Mouse (Mus musculus): Measurements from ENCODE around the gene Ralgds.
A peak's percentile ranks its signal among the peaks of the same experiment; 100 is the strongest.
"Not testable (repeated sequence)": the region's sequence is repeated elsewhere in the genome, so short reads cannot be mapped to it uniquely, and the experiment has no call there.

Ralgds gene

GRCm38 (mm10) chr2:28504676-28505075, 8.2 kb upstream of the Ralgds start:
- no peak for DNase-seq (ENCODE audit: low read depth, low spot score)

GRCm38 (mm10) chr2:28505795-28506194, 7.1 kb upstream of the Ralgds start, which contains the start of gene Gm10134:
Gene Gm10134, plus strand, starts transcription at chr2:28506095.
- DNase-seq (ENCODE audit: low read depth, low spot score) = no peak

DNA sequence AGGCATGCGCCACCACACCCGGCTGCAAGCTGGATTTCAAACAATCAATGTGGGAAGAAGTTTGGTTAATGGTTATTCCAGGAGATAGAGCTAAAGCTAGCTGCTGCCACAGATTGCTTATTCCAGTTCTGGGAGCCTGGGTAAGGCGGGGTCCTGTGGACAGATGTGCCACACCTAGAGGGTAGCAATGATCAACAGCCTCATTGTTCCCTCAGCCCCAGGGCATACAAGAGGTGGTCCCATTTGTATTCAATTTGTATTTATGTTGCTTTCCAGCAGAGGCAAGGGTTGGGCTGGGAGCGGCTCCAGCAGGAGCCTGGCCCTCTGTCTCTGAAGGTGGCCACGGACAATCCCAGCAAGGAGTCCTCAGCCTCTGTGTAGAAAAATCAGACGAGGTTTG, 6.6 kb upstream of the Ralgds start:
- no peak for DNase-seq (ENCODE audit: low read depth, low spot score)

DNA sequence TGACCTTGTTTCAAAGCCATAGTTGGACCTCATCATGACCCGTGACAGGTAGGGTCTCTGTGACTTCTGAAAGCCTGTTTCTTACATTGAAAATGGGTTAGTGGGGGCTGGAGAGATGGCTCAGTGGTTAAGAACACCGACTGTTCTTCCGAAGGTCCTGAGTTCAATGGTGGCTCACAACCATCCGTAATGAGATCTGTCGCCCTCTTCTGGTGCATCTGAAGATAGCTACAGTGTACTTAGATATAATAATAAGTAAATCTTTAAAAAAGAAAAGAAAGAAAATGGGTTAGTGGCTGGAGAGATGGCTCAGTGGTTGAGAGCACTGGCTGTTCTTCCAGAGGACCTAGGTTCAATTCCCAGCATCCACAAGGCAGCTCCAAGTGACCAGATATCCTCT, 1.3 kb upstream of the Ralgds start:
- DNase-seq (ENCODE audit: low read depth, low spot score) = not testable (repeated sequence)

- peak; percentile 44 for DNase-seq (ENCODE audit: low read depth, low spot score)
Observed at GRCm38 (mm10) chr2:28513431-28514370, 776 bp downstream of the Ralgds start.

- DNase-seq (ENCODE audit: low read depth, low spot score) = peak; percentile 92
Observed at GRCm38 (mm10) chr2:28514489-28514888, 1.6 kb downstream of the Ralgds start.

GRCm38 (mm10) chr2:28517206-28517909, 4.4 kb downstream of the Ralgds start:
- peak; percentile 89 for DNase-seq (ENCODE audit: low read depth, low spot score)

GRCm38 (mm10) chr2:28518231-28518630, 5.3 kb downstream of the Ralgds start:
- DNase-seq (ENCODE audit: low read depth, low spot score) = no peak

GRCm38 (mm10) chr2:28520581-28520980, 7.7 kb downstream of the Ralgds start:
- no peak for DNase-seq (ENCODE audit: low read depth, low spot score)

GRCm38 (mm10) chr2:28521571-28522151, 8.7 kb downstream of the Ralgds start:
- DNase-seq (ENCODE audit: low read depth, low spot score) = no peak

- DNase-seq (ENCODE audit: low read depth, low spot score) = no peak
Observed at GRCm38 (mm10) chr2:28522166-28522565, 9.2 kb downstream of the Ralgds start.

- DNase-seq (ENCODE audit: low read depth, low spot score) = peak; percentile 49
Observed at GRCm38 (mm10) chr2:28523643-28524117, 10.8 kb downstream of the Ralgds start.

GRCm38 (mm10) chr2:28524406-28524805, 11.5 kb downstream of the Ralgds start:
- DNase-seq (ENCODE audit: low read depth, low spot score) = no peak

GRCm38 (mm10) chr2:28525219-28525942, 12.5 kb downstream of the Ralgds start:
- DNase-seq (ENCODE audit: low read depth, low spot score) = peak; percentile 72

DNA sequence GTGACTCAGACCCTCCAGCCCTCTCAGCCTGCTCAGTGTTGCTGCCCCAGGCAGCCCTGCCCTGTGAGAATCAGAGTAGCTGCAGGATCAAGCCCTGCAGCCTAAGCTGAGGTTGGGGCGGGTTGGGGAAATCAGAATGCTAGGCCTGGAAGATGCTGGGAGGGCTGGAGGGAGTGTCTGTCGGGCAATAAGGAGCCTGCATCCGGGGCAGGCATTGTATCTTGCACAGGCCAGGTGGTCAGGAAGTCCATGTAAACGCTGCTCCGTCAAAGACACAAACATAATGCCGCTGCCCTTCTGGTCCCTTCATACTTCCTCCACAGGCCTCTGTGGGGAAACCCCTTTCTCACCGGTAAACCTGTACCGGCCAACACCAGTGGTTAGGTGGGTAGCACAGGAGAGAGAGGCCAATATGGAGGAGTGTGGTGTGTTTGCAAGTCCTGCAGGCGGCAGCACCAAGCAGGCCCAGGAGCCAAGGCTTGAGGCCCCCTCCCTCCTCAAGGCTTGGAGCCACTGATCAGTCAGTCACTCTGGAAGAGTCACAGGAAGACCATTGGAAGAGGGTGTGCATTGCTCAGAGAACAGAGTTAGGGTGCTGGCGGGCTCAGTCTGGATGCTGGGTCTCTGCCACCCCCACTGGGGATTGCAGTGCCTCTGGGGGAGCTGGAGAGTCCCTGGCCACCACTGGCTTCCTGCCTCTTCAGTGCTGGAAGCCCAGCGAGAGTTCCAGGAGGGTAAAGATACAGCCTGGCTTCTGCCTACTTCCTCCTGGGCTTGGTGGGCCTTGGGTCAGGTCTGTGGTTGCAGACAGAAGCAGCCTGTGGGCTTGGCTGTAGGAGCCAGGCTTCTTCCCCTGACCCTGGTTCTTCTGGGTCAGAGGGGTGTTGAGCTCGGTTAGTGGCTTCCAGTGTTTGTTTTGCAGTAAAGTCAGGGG, 13.3 kb downstream of the Ralgds start:
- DNase-seq (ENCODE audit: low read depth, low spot score) = no peak

DNA sequence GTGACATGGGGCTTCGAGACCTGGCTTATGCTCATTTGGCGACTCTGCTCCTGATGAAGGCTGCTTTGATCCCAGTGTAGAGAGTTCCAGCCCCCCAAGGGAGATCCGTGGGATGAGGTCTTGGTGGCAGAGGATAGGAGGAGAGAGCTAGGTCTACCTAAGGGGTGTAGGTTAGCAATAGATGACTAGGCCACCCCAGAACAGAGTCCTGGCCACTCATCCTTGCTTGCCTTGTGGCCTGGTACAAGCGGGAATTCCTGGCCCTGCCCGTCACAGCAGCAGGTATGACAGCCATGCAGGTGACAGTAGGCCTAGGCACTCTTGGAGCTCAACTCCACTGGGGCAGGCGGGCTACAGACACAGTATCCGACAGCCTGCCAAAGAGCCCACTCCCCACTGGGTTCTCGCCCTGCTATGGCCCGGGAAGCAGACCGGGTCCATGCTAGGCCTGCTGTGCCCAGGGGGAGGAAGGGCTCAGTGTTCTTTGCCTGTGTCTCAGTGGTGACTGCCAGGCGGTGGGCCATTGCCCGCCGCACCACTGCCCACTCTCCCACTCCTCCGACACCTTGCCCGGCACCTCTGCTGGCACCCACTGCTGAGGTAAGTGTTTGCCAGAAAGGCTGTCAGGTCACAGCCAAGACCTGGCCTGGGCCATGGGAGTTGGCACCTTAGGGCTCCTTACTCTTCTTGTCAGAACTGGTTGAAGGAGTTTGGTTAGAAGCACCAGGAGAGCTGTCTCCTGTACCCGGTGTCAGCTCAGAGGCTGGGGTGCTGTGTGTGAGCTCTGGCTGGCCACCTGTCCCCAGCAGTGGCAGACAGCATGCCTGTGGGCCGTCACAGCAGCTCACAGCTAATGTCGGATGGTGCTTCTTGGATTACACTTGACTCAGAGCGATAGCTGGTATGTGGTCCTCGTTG, 14.8 kb downstream of the Ralgds start:
- DNase-seq (ENCODE audit: low read depth, low spot score) = no peak

DNA sequence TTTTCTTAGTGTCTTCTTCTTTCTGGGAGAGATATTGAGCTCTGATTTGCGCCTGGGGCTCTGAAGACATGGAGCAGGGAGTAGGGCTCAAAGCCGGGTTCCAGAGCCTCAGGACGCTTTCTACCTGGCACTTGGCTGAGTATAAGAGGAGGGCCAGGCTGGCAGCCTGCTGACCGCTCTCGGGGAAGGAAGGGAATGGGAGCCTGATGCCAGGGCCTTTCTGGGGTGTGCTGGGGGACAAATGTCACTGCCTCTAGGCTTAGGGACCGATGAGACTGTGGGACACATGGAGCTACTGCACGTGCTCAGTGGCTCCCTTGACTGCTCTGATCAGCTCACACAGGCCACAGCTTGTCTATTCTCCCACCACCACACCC, 15.4 kb downstream of the Ralgds start:
- DNase-seq (ENCODE audit: low read depth, low spot score) = no peak

- no peak for DNase-seq (ENCODE audit: low read depth, low spot score)
Observed at GRCm38 (mm10) chr2:28529856-28530255, 16.9 kb downstream of the Ralgds start.

DNA sequence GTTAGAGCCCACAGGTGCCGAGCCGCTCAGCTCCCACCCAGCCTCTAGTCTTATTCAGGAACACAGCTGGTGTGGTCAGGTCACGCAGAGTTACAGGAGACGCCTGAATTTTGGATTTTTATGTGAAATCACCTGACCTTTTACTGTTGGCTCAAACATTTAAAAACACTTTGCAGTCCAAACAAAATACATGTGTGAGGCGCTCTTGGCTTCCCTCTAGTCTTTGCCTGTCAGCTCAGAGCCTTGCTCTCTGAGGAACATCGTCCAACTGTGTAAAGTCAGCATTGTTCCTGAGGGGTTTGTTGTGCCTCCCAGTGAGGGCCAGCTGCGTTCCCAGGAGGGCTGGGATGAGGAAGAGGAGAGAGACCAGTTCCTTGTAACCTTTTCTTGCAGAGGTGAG, 17.4 kb downstream of the Ralgds start:
- DNase-seq (ENCODE audit: low read depth, low spot score) = no peak

Data from mesoderm, embryonic 11.5 days (tissue).